Mouse (Mus musculus): ENCODE data around the gene Vti1a. TPM values are rescaled to one million over a fixed set of nuclear protein-coding genes. Genes with fewer than 3 reads are reported as not detected.
A peak's percentile ranks its signal among the peaks of the same experiment; 100 is the strongest.

Vti1a gene
- total and polyA plus RNA-seq, 2 experiments from 2014 or later = 6.6 to 12.5 TPM

DNA sequence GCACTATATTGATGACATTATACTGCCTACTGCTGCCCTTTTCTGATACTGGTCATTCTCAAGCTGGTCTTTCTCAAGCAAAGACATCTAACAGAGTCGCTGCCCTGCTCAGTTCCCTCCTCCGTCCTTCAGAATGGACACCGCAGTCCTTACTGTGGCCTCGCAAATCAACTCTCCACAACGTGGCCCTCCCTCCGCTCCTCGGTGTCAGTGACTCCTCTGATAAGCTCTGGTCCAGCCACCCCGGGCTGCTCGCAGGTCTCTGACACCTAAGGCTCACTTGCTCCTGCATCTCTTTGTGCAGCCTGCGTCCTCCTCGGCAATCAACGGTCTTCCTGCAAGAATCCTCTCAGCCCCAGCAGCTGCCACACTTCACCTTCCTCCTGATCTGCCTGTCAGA is 243.2 kb downstream of the Vti1a start:
- ATAC-seq (ENCODE audit: insufficient read depth, low read depth) = no peak
- Histone ChIP-seq H3K9me3 (replicated peaks; ENCODE audit: control insufficient read depth, low read length) (no peaks in the 10 kb centered on the region), H3K4me2 (ENCODE audit: low read depth, low read length) (no peak overlapping the region), H3K27ac (ENCODE audit: low read depth) (no peak overlapping the region), H3K36me3 (replicated peaks; ENCODE audit: control insufficient read depth, insufficient read depth, low read length) (no peaks in the 10 kb centered on the region), H3K4me3 (ENCODE audit: low read depth, low read length) (no peak overlapping the region), H3K27me3 (ENCODE audit: control insufficient read depth, insufficient read depth, low read length) (no peaks in the 10 kb centered on the region), H3K9ac (replicated peaks; ENCODE audit: low read depth, low read length) (no peak overlapping the region), H3K4me1 (ENCODE audit: control insufficient read depth, insufficient read depth) (peaks cover 37% of the 10 kb centered on the region)
- no peak for TF ChIP-seq CTCF (IDR thresholded peaks at IDR 0.05; ENCODE audit: low read depth)
- no peak for TF ChIP-seq EP300 (IDR thresholded peaks at IDR 0.05; ENCODE audit: low read depth)
- no peak for DNase-seq (ENCODE audit: low spot score)
- 60% methylated on average over 12 of the region's 12 CpGs for WGBS

- Histone ChIP-seq H3K9ac (replicated peaks; ENCODE audit: low read depth, low read length) (no peak overlapping the region), H3K4me1 (ENCODE audit: control insufficient read depth, insufficient read depth) (peaks cover 37% of the 10 kb centered on the region), H3K4me3 (ENCODE audit: low read depth, low read length) (no peak overlapping the region), H3K4me2 (ENCODE audit: low read depth, low read length) (no peak overlapping the region), H3K27me3 (ENCODE audit: control insufficient read depth, insufficient read depth, low read length) (no peaks in the 10 kb centered on the region), H3K27ac (ENCODE audit: low read depth) (no peak overlapping the region), H3K36me3 (replicated peaks; ENCODE audit: control insufficient read depth, insufficient read depth, low read length) (no peaks in the 10 kb centered on the region), H3K9me3 (replicated peaks; ENCODE audit: control insufficient read depth, low read length) (no peaks in the 10 kb centered on the region)
- DNase-seq (ENCODE audit: low spot score) = no peak
- WGBS = 92% methylated on average over 11 of the region's 11 CpGs
- TF ChIP-seq CTCF (IDR thresholded peaks at IDR 0.05; ENCODE audit: low read depth) (no peak), EP300 (IDR thresholded peaks at IDR 0.05; ENCODE audit: low read depth) (no peak)
- ATAC-seq (ENCODE audit: insufficient read depth, low read depth) = no peak
Observed at GRCm38 (mm10) chr19:55560088-55560682, 244.1 kb downstream of the Vti1a start.

- ATAC-seq (ENCODE audit: insufficient read depth, low read depth) (no peak), DNase-seq (ENCODE audit: low spot score) (no peak)
- Histone ChIP-seq H3K4me2 (ENCODE audit: low read depth, low read length) (no peak overlapping the region), H3K4me1 (ENCODE audit: control insufficient read depth, insufficient read depth) (peaks cover 37% of the 10 kb centered on the region), H3K4me3 (ENCODE audit: low read depth, low read length) (no peak overlapping the region), H3K27ac (ENCODE audit: low read depth) (no peak overlapping the region), H3K9me3 (replicated peaks; ENCODE audit: control insufficient read depth, low read length) (no peaks in the 10 kb centered on the region), H3K9ac (replicated peaks; ENCODE audit: low read depth, low read length) (no peak overlapping the region), H3K36me3 (replicated peaks; ENCODE audit: control insufficient read depth, insufficient read depth, low read length) (no peaks in the 10 kb centered on the region), H3K27me3 (ENCODE audit: control insufficient read depth, insufficient read depth, low read length) (no peaks in the 10 kb centered on the region)
- no peak for TF ChIP-seq EP300 (IDR thresholded peaks at IDR 0.05; ENCODE audit: low read depth)
- TF ChIP-seq CTCF (IDR thresholded peaks at IDR 0.05; ENCODE audit: low read depth) = no peak
- WGBS = 79% methylated on average over 10 of the region's 10 CpGs
Observed at GRCm38 (mm10) chr19:55561469-55561868, 245.4 kb downstream of the Vti1a start.

- WGBS = 59% methylated on average over 14 of the region's 14 CpGs
- peak overlapping the region; percentile 55 for H3K27ac ChIP-seq (ENCODE audit: low read depth)
- no peak overlapping the region for H3K4me2 ChIP-seq (ENCODE audit: low read depth, low read length)
- H3K36me3 ChIP-seq (replicated peaks; ENCODE audit: control insufficient read depth, insufficient read depth, low read length) = no peaks in the 10 kb centered on the region
- peaks cover 36% of the 10 kb centered on the region for H3K4me1 ChIP-seq (ENCODE audit: control insufficient read depth, insufficient read depth)
- DNase-seq (ENCODE audit: low spot score) (no peak), ATAC-seq (ENCODE audit: insufficient read depth, low read depth) (no peak)
- TF ChIP-seq CTCF (IDR thresholded peaks at IDR 0.05; ENCODE audit: low read depth) (no peak), EP300 (IDR thresholded peaks at IDR 0.05; ENCODE audit: low read depth) (no peak)
- H3K9ac ChIP-seq (replicated peaks; ENCODE audit: low read depth, low read length) = no peak overlapping the region
- H3K27me3 ChIP-seq (ENCODE audit: control insufficient read depth, insufficient read depth, low read length) = no peaks in the 10 kb centered on the region
- no peak overlapping the region for H3K4me3 ChIP-seq (ENCODE audit: low read depth, low read length)
- no peaks in the 10 kb centered on the region for H3K9me3 ChIP-seq (replicated peaks; ENCODE audit: control insufficient read depth, low read length)
Observed at GRCm38 (mm10) chr19:55562487-55563147, 246.5 kb downstream of the Vti1a start.

DNA sequence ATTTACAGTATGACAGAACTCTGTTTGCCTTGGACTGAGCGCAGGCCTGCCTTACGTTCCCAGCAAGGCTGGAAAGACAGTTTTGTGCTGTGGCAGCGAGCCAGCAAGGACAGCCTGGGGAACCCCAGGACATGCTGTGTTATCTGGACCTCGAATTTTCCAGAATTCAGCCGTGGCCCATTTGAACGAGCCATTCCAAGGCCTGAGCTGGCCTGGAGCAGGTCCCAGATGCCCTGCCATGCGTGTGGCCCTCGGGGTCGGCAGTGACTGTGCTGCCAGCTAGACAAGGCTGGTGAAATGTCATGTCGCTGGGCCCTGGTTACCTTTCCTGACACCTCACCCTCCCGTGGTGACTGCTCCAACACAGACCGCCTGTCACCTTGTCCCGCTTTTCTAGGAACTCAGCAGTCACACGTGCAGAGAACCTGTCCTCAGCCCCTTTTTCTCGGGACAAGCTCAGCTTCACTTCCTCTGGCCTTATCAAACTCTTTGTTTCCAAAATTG is 247.1 kb downstream of the Vti1a start:
- Histone ChIP-seq H3K27ac (ENCODE audit: low read depth) (peak overlapping the region; percentile 55), H3K4me2 (ENCODE audit: low read depth, low read length) (peak overlapping the region; percentile 4; the same call in 1 of the 2 replicates), H3K4me1 (ENCODE audit: control insufficient read depth, insufficient read depth) (peaks cover 36% of the 10 kb centered on the region), H3K4me3 (ENCODE audit: low read depth, low read length) (no peak overlapping the region), H3K27me3 (ENCODE audit: control insufficient read depth, insufficient read depth, low read length) (no peaks in the 10 kb centered on the region), H3K9ac (replicated peaks; ENCODE audit: low read depth, low read length) (no peak overlapping the region), H3K36me3 (replicated peaks; ENCODE audit: control insufficient read depth, insufficient read depth, low read length) (no peaks in the 10 kb centered on the region), H3K9me3 (replicated peaks; ENCODE audit: control insufficient read depth, low read length) (no peaks in the 10 kb centered on the region)
- peak; percentile 84 for DNase-seq (ENCODE audit: low spot score)
- TF ChIP-seq EP300 (IDR thresholded peaks at IDR 0.05; ENCODE audit: low read depth) (peak; percentile 97), CTCF (IDR thresholded peaks at IDR 0.05; ENCODE audit: low read depth) (no peak)
- ATAC-seq (ENCODE audit: insufficient read depth, low read depth) = peak; percentile 94
- 13% methylated on average over 15 of the region's 15 CpGs for WGBS
